Mouse (Mus musculus) T-cell, adult 2 months (primary cell): ENCODE data around the gene Tmem95.

ENCODE experiments used
- DNase-seq: peaks from one replicate; pipeline ENCODE4 v3.0.0; 2022; ENCODE audit warnings: low spot score

Gene Tmem95

GRCm38 (mm10) chr11:69846738-69847688, 30.8 kb downstream of the Tmem95 start:
- DNase-seq: no peak

- peak; percentile 80 for DNase-seq
Observed at GRCm38 (mm10) chr11:69846198-69846680, 31.6 kb downstream of the Tmem95 start, which contains the start of gene Plscr3. TSS of gene Plscr3 (plus strand) at chr11:69846376.

- no peak for DNase-seq
Observed at GRCm38 (mm10) chr11:69838714-69839104, 39.1 kb downstream of the Tmem95 start.

- peak; percentile 91 for DNase-seq
Observed at GRCm38 (mm10) chr11:69837952-69838713, 39.7 kb downstream of the Tmem95 start, which contains the start of gene Tmem256. TSS of gene Tmem256 (plus strand) at chr11:69838514.

GRCm38 (mm10) chr11:69837604-69837951, 40.2 kb downstream of the Tmem95 start, which contains the start of gene Nlgn2:
TSS of gene Nlgn2 (minus strand) at chr11:69837784.
- no peak for DNase-seq

- DNase-seq: no peak
Observed at GRCm38 (mm10) chr11:69836703-69837576, 40.9 kb downstream of the Tmem95 start.

GRCm38 (mm10) chr11:69835966-69836335, 41.9 kb downstream of the Tmem95 start:
- no peak for DNase-seq

GRCm38 (mm10) chr11:69835326-69835965, 42.4 kb downstream of the Tmem95 start:
- DNase-seq: no peak

- peak; percentile 60 for DNase-seq
Observed at GRCm38 (mm10) chr11:69834001-69834549, 43.7 kb downstream of the Tmem95 start.

- DNase-seq: no peak
Observed at GRCm38 (mm10) chr11:69833554-69833953, 44.3 kb downstream of the Tmem95 start.

GRCm38 (mm10) chr11:69828832-69829231, 49.0 kb downstream of the Tmem95 start:
- DNase-seq: no peak
